Mouse (Mus musculus) kidney, postnatal 36 days (tissue): ENCODE measurements at regions not wholly inside any gene's neighbourhood (a gene's known extent, or its start where the extent isn't known, plus 50 kb on each side); places are given as distances from the start of the nearest gene placed in this dataset.

Experiments
- DNase-seq, 2 experiments: peaks; one replicate each; pipeline ENCODE4 v3.0.0; 2021 to 2022; ENCODE audit warnings: mixed read lengths in 2 of 2

DNA sequence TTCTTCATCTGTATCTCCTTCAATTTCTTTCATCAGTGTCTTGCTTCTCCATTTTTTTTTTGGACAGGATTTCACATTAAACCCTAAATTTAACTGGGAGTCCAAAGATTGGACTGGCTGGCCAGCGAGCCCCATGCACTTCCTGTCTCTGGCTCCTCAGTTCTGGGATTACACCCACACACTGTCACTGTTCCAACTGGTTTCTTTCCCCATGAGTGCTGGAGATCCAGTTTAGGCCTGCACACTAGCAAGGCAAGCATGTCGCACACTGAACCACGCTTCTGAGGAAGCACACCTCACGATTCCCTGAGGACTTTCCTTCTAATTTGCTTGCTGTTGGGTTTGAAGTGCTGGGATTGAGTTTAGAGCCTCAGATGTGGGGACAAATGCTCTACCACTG lies 50.5 kb upstream of the Sash1 start:
- DNase-seq: peak in 1 of 2 experiments; percentile 29
